Mouse (Mus musculus): ENCODE measurements at regions not wholly inside any gene's neighbourhood (a gene's known extent, or its start where the extent isn't known, plus 50 kb on each side); places are given as distances from the start of the nearest gene placed in this dataset.

DNA sequence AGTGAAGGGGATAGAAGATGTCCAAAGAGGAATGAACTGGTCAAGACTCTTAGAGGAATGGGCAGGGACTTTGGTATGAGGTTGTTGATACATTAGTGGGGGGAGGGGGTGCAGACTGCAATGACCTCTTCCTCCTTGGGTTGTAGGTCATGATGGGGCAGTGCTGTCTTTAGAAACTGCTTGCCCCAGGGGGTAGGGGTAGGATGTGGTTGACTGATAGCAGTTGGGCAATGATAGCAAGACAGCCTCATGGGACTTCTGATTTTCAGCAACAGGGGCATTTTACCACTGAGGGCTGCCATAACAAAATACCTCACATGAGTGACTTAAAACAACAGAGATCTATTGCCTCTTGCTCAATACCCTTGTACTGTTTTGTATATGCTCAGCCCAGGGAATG is 63.5 kb upstream of the 1700017B05Rik start:
- DNase-seq (ENCODE audit: low spot score in 2 of 2): no peak

DNA sequence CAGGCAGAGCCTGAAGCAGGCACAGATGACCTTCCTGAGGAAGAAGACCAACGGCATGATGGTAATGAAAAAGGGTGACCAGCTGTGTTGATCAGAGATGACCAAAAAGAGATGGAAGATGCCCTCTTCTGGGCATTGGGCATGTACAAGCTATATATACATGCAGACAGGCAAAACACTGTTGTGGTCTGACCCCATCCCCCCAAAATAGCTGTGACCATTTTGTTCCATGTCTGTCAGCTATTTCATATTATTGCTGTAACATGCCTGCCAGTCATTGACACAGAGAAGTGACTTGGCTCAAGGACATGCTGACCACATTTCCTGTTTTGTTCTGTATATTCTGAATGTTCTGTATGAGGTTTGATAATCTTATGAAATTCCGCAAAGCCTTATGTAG is 56.6 kb upstream of the 1700017B05Rik start:
- DNase-seq (ENCODE audit: low spot score in 2 of 2): no peak

DNA sequence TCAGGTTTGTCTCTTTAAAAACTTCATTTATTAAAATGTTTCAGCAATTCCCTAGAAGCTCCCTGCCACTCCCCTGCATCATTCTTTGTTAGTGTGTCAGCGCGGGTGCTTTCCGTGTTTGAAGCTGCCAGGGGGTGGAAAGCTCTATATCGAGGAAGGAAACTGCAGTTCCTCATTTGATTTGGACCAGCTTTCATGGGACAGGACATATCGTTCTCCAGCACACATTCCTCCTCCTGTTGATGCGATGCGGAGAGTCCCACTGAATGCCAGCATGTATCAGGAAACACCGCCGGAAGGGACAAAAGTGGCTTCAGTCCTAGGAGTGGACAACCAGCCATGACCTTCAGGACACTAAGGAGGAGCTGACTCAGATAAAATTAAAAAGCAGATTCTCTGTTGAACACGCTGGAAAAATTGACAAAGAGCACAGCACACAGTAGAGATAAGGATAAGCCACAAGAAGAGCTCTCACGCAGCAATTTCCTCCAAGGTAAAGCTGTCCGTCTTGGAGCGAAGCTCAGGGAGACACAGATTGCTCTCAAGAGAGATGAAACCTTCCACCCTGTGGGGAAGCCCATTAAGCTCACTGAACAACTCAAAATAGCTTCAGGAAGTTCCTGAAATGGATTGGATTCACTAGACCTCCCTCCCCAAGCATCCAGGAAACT is 55.3 kb upstream of the 1700017B05Rik start:
- peak in 1 of 2 experiments; percentile 4 for DNase-seq (ENCODE audit: low spot score in 2 of 2)

DNA sequence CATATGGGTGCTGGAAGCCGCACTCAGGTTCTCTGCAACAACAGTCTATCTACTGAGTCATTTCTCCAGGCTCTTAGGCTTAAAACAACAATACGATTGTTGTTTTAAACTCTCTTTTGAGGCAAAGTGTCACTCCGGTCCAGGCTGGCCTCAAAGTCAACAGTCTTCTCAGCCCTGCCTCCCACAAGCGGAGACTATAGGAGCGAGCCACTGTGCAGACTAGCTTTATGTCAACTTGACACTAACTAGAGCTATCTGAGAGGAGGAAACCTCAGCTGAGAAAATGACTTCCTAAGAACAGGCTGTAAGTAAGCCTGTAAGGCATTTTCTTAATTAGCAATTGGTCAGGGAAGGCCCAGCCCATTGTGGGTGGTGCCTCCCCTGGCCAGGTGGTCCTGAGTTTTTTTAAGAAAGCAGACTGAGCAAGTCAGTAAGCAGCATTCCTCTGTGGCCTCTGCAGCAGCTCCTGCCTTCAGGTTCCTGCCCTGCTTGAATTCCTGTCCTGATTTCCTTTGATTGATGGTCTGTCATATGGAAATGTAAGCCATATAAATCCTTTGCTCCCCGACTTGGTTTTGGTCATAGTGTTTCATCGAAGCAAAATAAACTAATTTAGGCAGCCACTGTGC is 52.7 kb upstream of the 1700017B05Rik start:
- no peak for DNase-seq (ENCODE audit: low spot score in 2 of 2)

DNA sequence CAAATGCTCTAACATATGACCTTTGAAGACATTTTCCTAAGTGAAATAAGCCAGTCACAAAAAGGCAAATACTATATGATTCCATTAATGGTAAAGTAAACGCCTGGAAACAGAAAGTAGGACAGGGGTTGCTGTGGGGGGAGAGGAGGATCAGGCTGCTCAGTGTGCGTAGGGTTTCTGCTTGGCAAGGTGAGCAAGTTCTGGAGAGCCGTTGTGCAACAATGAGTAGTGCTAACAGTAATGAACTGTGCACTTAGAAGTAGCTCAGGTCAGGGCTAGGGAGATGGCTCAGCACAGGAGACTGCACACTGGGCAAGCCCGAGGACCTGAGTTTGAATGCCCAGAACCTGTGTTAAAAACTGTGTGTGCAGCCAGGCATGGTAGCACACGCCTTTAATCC is 51.5 kb upstream of the 1700017B05Rik start:
- no peak for DNase-seq (ENCODE audit: low spot score in 2 of 2)

DNA sequence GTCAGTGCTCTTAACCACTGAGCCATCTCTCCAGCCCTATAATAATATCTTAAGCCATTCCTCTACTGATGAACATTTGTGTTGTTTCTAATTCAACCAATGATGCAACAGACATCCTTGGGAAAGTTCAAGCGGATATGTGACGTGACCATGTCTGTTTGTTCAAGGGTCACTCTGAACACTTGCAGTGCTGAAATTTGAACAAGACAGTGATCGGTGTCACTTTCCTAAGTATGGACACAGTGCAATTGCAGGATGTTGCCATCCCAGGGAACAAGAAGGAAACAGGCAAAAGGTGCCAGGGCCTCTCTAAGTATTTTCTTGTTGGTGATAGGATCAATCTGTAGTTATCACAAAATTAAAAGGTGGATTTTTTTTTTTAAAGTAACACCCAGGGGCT is 50.1 kb upstream of the 1700017B05Rik start:
- DNase-seq (ENCODE audit: low spot score in 2 of 2): no peak

Data from spleen, postnatal 10 days (tissue).